Mouse (Mus musculus): ENCODE results near the gene Dhrs7. TPM values are rescaled to one million over a fixed set of nuclear protein-coding genes. Genes with fewer than 3 reads are reported as not detected.
"Not testable (repeated sequence)": the region's sequence is repeated elsewhere in the genome, so short reads cannot be mapped to it uniquely, and the experiment has no call there.

The Dhrs7 gene
- polyA plus RNA-seq, 1 experiment: 111 TPM

GRCm38 (mm10) chr12:72694901-72695463 is 30.3 kb upstream of the Dhrs7 start:
- Histone ChIP-seq H3ac (ENCODE audit: control insufficient read depth, insufficient read length) (no peak overlapping the region), H3K27me3 (ENCODE audit: control insufficient read depth, insufficient read depth, insufficient read length) (no peaks in the 10 kb centered on the region), H3K79me2 (ENCODE audit: control insufficient read depth, insufficient read depth) (no peaks in the 10 kb centered on the region), H3K4me2 (ENCODE audit: low read depth) (peak overlapping the region; percentile 98), H3K4me3 (peak overlapping the region; percentile 13), H3K36me3 (ENCODE audit: control insufficient read depth, insufficient read depth) (no peaks in the 10 kb centered on the region)
- no peak for TF ChIP-seq POLR2AphosphoS2 (IDR thresholded peaks at IDR 0.05; ENCODE audit: insufficient read length, low read depth)
- TF ChIP-seq MAX (IDR thresholded peaks at IDR 0.05; ENCODE audit: low read depth): no peak
- TF ChIP-seq MYOG (IDR thresholded peaks at IDR 0.05; ENCODE audit: control insufficient read depth in 1 of 3, insufficient read depth in 1 of 3, insufficient read length in 2 of 3, low read depth in 2 of 3): peak in 2 of 3 experiments; percentile 27 to 34
- TF ChIP-seq SRF (IDR thresholded peaks at IDR 0.05; ENCODE audit: control insufficient read depth, insufficient read length, low read depth): no peak
- no peak for TF ChIP-seq TCF3 (IDR thresholded peaks at IDR 0.05; ENCODE audit: insufficient read length, low read depth)
- TF ChIP-seq MYOD1 (IDR thresholded peaks at IDR 0.05; ENCODE audit: control insufficient read depth in 1 of 3, insufficient read length in 2 of 3, low read depth in 2 of 3): peak in 2 of 3 experiments; percentile 38 to 50

- Histone ChIP-seq H3K4me2 (ENCODE audit: low read depth) (peak overlapping the region; percentile 98), H3K27me3 (ENCODE audit: control insufficient read depth, insufficient read depth, insufficient read length) (no peaks in the 10 kb centered on the region), H3K79me2 (ENCODE audit: control insufficient read depth, insufficient read depth) (no peaks in the 10 kb centered on the region), H3K36me3 (ENCODE audit: control insufficient read depth, insufficient read depth) (no peaks in the 10 kb centered on the region), H3K4me3 (peak overlapping the region; percentile 13), H3ac (ENCODE audit: control insufficient read depth, insufficient read length) (no peak overlapping the region)
- no peak for TF ChIP-seq E2F4 (IDR thresholded peaks at IDR 0.05; ENCODE audit: insufficient read depth)
- TF ChIP-seq CEBPB (IDR thresholded peaks at IDR 0.05; ENCODE audit: insufficient read depth, poor library complexity, severe bottlenecking): no peak
- peak; percentile 27 to 79 (median 55) for TF ChIP-seq MYOD1 (IDR thresholded peaks at IDR 0.05; ENCODE audit: control insufficient read depth in 1 of 3, insufficient read length in 2 of 3, low read depth in 2 of 3)
- TF ChIP-seq MAX (IDR thresholded peaks at IDR 0.05; ENCODE audit: low read depth): no peak
- peak in 2 of 3 experiments; percentile 80 to 91 for TF ChIP-seq MYOG (IDR thresholded peaks at IDR 0.05; ENCODE audit: control insufficient read depth in 1 of 3, insufficient read depth in 1 of 3, insufficient read length in 2 of 3, low read depth in 2 of 3)
- peak; percentile 3 for TF ChIP-seq TCF12 (IDR thresholded peaks at IDR 0.05; ENCODE audit: insufficient read depth, poor library complexity, severe bottlenecking)
- no peak for TF ChIP-seq USF1 (IDR thresholded peaks at IDR 0.05; ENCODE audit: low read depth)
- TF ChIP-seq REST (IDR thresholded peaks at IDR 0.05; ENCODE audit: insufficient read depth, insufficient read length): no peak
- peak; percentile 26 for TF ChIP-seq TCF3 (IDR thresholded peaks at IDR 0.05; ENCODE audit: insufficient read length, low read depth)
- no peak for TF ChIP-seq POLR2AphosphoS2 (IDR thresholded peaks at IDR 0.05; ENCODE audit: insufficient read length, low read depth)
- no peak for TF ChIP-seq POLR2A (IDR thresholded peaks at IDR 0.05; ENCODE audit: insufficient read length, low read depth)
- no peak for TF ChIP-seq SRF (IDR thresholded peaks at IDR 0.05; ENCODE audit: control insufficient read depth, insufficient read length, low read depth)
Measured at GRCm38 (mm10) chr12:72694438-72694837, 29.7 kb upstream of the Dhrs7 start.

- peak overlapping the region; percentile 13 for H3K4me3 ChIP-seq
Measured at GRCm38 (mm10) chr12:72693895-72694294, 29.2 kb upstream of the Dhrs7 start.

DNA sequence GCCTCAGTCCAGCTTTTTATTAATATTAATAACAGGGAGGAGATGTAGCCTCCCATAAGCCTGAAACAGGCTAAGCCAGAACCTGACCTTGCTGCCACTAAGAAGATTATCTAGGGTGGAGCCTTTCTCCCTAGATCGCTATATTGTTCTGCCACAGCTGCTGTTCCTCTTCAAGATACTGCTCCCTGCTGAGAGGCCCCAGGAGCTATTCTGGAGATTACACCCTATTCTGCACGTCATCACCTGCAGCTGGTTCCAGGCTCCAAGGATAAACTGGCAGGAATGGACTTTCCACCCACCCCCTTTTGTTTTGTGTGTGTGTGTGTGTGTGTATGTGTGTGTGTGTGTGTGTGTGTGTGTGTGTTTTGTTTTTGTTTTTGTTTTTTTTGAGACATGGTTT is 23.6 kb upstream of the Dhrs7 start:
- H3K36me3 ChIP-seq (ENCODE audit: control insufficient read depth, insufficient read depth); H3K4me3 ChIP-seq; H3K79me2 ChIP-seq (ENCODE audit: control insufficient read depth, insufficient read depth); H3ac ChIP-seq (ENCODE audit: control insufficient read depth, insufficient read length); H3K4me2 ChIP-seq (ENCODE audit: low read depth); H3K27me3 ChIP-seq (ENCODE audit: control insufficient read depth, insufficient read depth, insufficient read length): not testable (repeated sequence)
- peak in 2 of 3 experiments; percentile 42 to 52 for TF ChIP-seq MYOD1 (IDR thresholded peaks at IDR 0.05; ENCODE audit: control insufficient read depth in 1 of 3, insufficient read length in 2 of 3, low read depth in 2 of 3)

More at GRCm38 (mm10) chr12:72693895-72694294, 29.2 kb upstream of the Dhrs7 start:
- Histone ChIP-seq H3K79me2 (ENCODE audit: control insufficient read depth, insufficient read depth) (no peaks in the 10 kb centered on the region), H3K4me2 (ENCODE audit: low read depth) (peak overlapping the region; percentile 98), H3K27me3 (ENCODE audit: control insufficient read depth, insufficient read depth, insufficient read length) (no peaks in the 10 kb centered on the region), H3ac (ENCODE audit: control insufficient read depth, insufficient read length) (no peak overlapping the region), H3K36me3 (ENCODE audit: control insufficient read depth, insufficient read depth) (no peaks in the 10 kb centered on the region)
- TF ChIP-seq MAX (IDR thresholded peaks at IDR 0.05; ENCODE audit: low read depth): no peak
- TF ChIP-seq REST (IDR thresholded peaks at IDR 0.05; ENCODE audit: insufficient read depth, insufficient read length): no peak
- TF ChIP-seq POLR2AphosphoS2 (IDR thresholded peaks at IDR 0.05; ENCODE audit: insufficient read length, low read depth): no peak
- peak; percentile 74; the same call in 1 of the 2 replicates for TF ChIP-seq CEBPB (IDR thresholded peaks at IDR 0.05; ENCODE audit: insufficient read depth, poor library complexity, severe bottlenecking)
- no peak for TF ChIP-seq USF1 (IDR thresholded peaks at IDR 0.05; ENCODE audit: low read depth)

DNA sequence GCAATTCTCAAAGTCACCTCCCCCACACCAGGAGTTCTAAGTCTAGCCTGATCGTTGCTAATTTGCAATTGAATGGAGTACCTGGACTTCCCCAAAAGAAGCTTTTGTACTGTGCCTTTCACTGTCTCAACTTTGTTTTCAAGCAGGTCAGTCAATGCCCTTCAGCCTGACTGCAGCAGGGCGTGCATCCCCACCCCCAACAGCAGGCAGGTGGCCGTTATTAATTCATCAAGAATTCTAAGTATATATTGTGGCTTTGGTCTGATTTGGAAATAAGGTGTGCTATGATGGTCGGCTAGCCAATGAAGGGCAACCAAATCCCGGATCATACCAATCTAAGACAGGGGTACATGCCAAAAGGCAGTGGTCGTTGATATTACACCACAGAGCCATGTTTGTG is 23.0 kb upstream of the Dhrs7 start:
- not testable (repeated sequence) for H3K36me3 ChIP-seq (ENCODE audit: control insufficient read depth, insufficient read depth); H3K4me3 ChIP-seq; H3ac ChIP-seq (ENCODE audit: control insufficient read depth, insufficient read length); H3K27me3 ChIP-seq (ENCODE audit: control insufficient read depth, insufficient read depth, insufficient read length); H3K79me2 ChIP-seq (ENCODE audit: control insufficient read depth, insufficient read depth); H3K4me2 ChIP-seq (ENCODE audit: low read depth)

GRCm38 (mm10) chr12:72686566-72686965 is 21.9 kb upstream of the Dhrs7 start:
- H3K4me2 ChIP-seq (ENCODE audit: low read depth); H3K4me3 ChIP-seq; H3K79me2 ChIP-seq (ENCODE audit: control insufficient read depth, insufficient read depth); H3K36me3 ChIP-seq (ENCODE audit: control insufficient read depth, insufficient read depth); H3ac ChIP-seq (ENCODE audit: control insufficient read depth, insufficient read length); H3K27me3 ChIP-seq (ENCODE audit: control insufficient read depth, insufficient read depth, insufficient read length): not testable (repeated sequence)

Data from myocyte (in vitro differentiated cells).